Mouse (Mus musculus) gonadal fat pad, adult 2 months (tissue): ENCODE results near the gene Muc13. TPM values are rescaled to one million over a fixed set of nuclear protein-coding genes. Genes with fewer than 3 reads are reported as not detected.

Experiments used
- DNase-seq: peaks from one replicate; pipeline ENCODE4 v3.0.0-alpha.2; 2012; ENCODE audit warnings: low read depth
- polyA plus RNA-seq: library from polyadenylated mRNA; depleted of rRNA; stranded (reverse); fragments of >200 nt; gene quantifications from 2 replicates; pipeline ENCODE4 v1.2.3, GENCODE M21; 2012; rRNA removed

Muc13 gene
- polyA plus RNA-seq: 0.15 and 0.53 TPM in 2 replicates

GRCm38 (mm10) chr16:33793846-33794791, at the start of gene Muc13:
Muc13 (plus strand) TSS chr16:33794037.
- no peak for DNase-seq

GRCm38 (mm10) chr16:33744622-33745419, 49.0 kb upstream of the Muc13 start:
- no peak for DNase-seq

GRCm38 (mm10) chr16:33745457-33745856, 48.4 kb upstream of the Muc13 start:
- DNase-seq: no peak

GRCm38 (mm10) chr16:33746074-33746676, 47.7 kb upstream of the Muc13 start:
- no peak for DNase-seq

- DNase-seq: no peak
These were observed 46.4 kb upstream of the Muc13 start for GRCm38 (mm10) chr16:33747346-33747954.

- no peak for DNase-seq
These were observed 45.8 kb upstream of the Muc13 start for GRCm38 (mm10) chr16:33747994-33748393.

- no peak for DNase-seq
These were observed 42.7 kb upstream of the Muc13 start for GRCm38 (mm10) chr16:33751152-33751551.

- no peak for DNase-seq
These were observed 42.2 kb upstream of the Muc13 start for GRCm38 (mm10) chr16:33751590-33751989.

GRCm38 (mm10) chr16:33752904-33753578, 40.8 kb upstream of the Muc13 start:
- no peak for DNase-seq

GRCm38 (mm10) chr16:33755293-33755692, 38.5 kb upstream of the Muc13 start:
- no peak for DNase-seq

GRCm38 (mm10) chr16:33755961-33756360, 37.9 kb upstream of the Muc13 start:
- DNase-seq: no peak

GRCm38 (mm10) chr16:33756396-33756795, 37.4 kb upstream of the Muc13 start:
- DNase-seq: no peak

GRCm38 (mm10) chr16:33759207-33759606, 34.6 kb upstream of the Muc13 start:
- no peak for DNase-seq

- DNase-seq: no peak
These were observed 33.3 kb upstream of the Muc13 start for GRCm38 (mm10) chr16:33760542-33760941.

GRCm38 (mm10) chr16:33760996-33761395, 32.8 kb upstream of the Muc13 start:
- no peak for DNase-seq

GRCm38 (mm10) chr16:33764501-33765193, 29.2 kb upstream of the Muc13 start:
- DNase-seq: no peak

GRCm38 (mm10) chr16:33765477-33765876, 28.4 kb upstream of the Muc13 start:
- no peak for DNase-seq

GRCm38 (mm10) chr16:33766309-33766708, 27.5 kb upstream of the Muc13 start:
- no peak for DNase-seq

- no peak for DNase-seq
These were observed 27.1 kb upstream of the Muc13 start for GRCm38 (mm10) chr16:33766757-33767156.

GRCm38 (mm10) chr16:33768491-33769278, 25.2 kb upstream of the Muc13 start:
- DNase-seq: no peak
